11 mouse cellular contexts compared by ENCODE assay signal in genomic region chr11:94130118-94131095, GRCm38 (mm10).
A peak's percentile ranks its signal among the peaks of the same experiment; 100 is the strongest.
DNase-seq lines count a peak whose midpoint lies in the region; ATAC-seq and TF ChIP-seq lines count a peak whose summit lies in the region.
"Had no signal": no experiment of that assay in that cellular context is flagged by ENCODE, and none has a peak within 500 bp of the region (broad histone marks: within the 10 kb centered on the region; RNA-seq: fewer than 3 reads in every experiment).

No protein-coding gene starts in this region.

- intact Hi-C loops in heart, postnatal 10 days (cut with DNase I), result loop anchor here (5.0 kb wide), 1 partner anchor 357 kb away; the partner anchor contains the start of gene Spata20

- no peak for TF ChIP-seq CTCF in cerebellum, adult 2 months (IDR thresholded peaks at IDR 0.05; ENCODE audit: borderline replicate concordance, insufficient read depth, low read depth, low read length)
- TF ChIP-seq CTCF in kidney, postnatal 0 days (IDR thresholded peaks at IDR 0.05; ENCODE audit: low read depth), result no peak

- H3K9me3 ChIP-seq in heart, embryonic 12.5 days (replicated peaks), result no peaks in the 10 kb centered on the region
- no peaks in the 10 kb centered on the region for H3K9me3 ChIP-seq in kidney, postnatal 0 days (replicated peaks; ENCODE audit: low read length)
- no peaks in the 10 kb centered on the region for H3K9me3 ChIP-seq in hindbrain, embryonic 14.5 days (ENCODE audit: control insufficient read depth, low read length)
- H3K9me3 ChIP-seq: G1E; limb, embryonic 13.5 days; lung, embryonic 15.5 days had no signal

- no peak overlapping the region for H3K4me2 ChIP-seq in heart, embryonic 12.5 days
- H3K4me2 ChIP-seq in kidney, postnatal 0 days (ENCODE audit: low read length), result no peak overlapping the region
- H3K4me2 ChIP-seq in hindbrain, embryonic 14.5 days (replicated peaks), result no peak overlapping the region
- H3K4me2 ChIP-seq: limb, embryonic 13.5 days; lung, embryonic 15.5 days had no signal

- no peak for DNase-seq in cerebellum, adult 2 months
- DNase-seq in cerebellum, postnatal 4 days (ENCODE audit: low spot score in 2 of 2), result no peak
- no peak for DNase-seq in heart, postnatal 10 days
- DNase-seq in kidney, postnatal 0 days (ENCODE audit: low spot score), result no peak
- DNase-seq in kidney, postnatal 10 days, result no peak
- no peak for DNase-seq in hindbrain, embryonic 14.5 days (ENCODE audit: low spot score)
- no peak for DNase-seq in thymus, postnatal 10 days (ENCODE audit: low spot score in 2 of 2)

- peaks cover 41% of the 10 kb centered on the region for H3K4me1 ChIP-seq in cerebellum, adult 2 months (ENCODE audit: control insufficient read depth, insufficient read depth, low read length)
- peaks cover 39% of the 10 kb centered on the region for H3K4me1 ChIP-seq in heart, embryonic 12.5 days (replicated peaks)
- peaks cover 11% of the 10 kb centered on the region; the same call in 1 of the 2 replicates for H3K4me1 ChIP-seq in kidney, postnatal 0 days (replicated peaks; ENCODE audit: insufficient read depth, low read length)
- H3K4me1 ChIP-seq in hindbrain, embryonic 14.5 days (replicated peaks; ENCODE audit: control insufficient read depth, insufficient read depth, low read length), result 0 out of 2 replicates have a peak, but pooled peaks cover 8% of the 10 kb centered on the region

- H3K4me3 ChIP-seq in cerebellum, adult 2 months (replicated peaks; ENCODE audit: insufficient read depth, low read depth, low read length), result no peak overlapping the region
- H3K4me3 ChIP-seq in heart, embryonic 12.5 days, result no peak overlapping the region
- no peak overlapping the region for H3K4me3 ChIP-seq in kidney, postnatal 0 days (replicated peaks; ENCODE audit: low read depth, low read length)
- no peak overlapping the region for H3K4me3 ChIP-seq in hindbrain, embryonic 14.5 days (replicated peaks; ENCODE audit: low read length)
- H3K4me3 ChIP-seq: limb, embryonic 13.5 days; lung, embryonic 15.5 days had no signal

- no peak overlapping the region for H3K9ac ChIP-seq in heart, embryonic 12.5 days
- 0 out of 2 replicates have a peak overlapping the region, but pooled peaks have one; percentile 5 for H3K9ac ChIP-seq in kidney, postnatal 0 days (ENCODE audit: low read depth, low read length)
- 0 out of 2 replicates have a peak overlapping the region, but pooled peaks have one; percentile 10 for H3K9ac ChIP-seq in hindbrain, embryonic 14.5 days
- H3K9ac ChIP-seq: limb, embryonic 13.5 days; lung, embryonic 15.5 days had no signal

- H3K36me3 ChIP-seq in heart, embryonic 12.5 days, result peaks cover 6% of the 10 kb centered on the region; the same call in 1 of the 2 replicates
- H3K36me3 ChIP-seq in kidney, postnatal 0 days (ENCODE audit: insufficient read depth, low read length), result no peaks in the 10 kb centered on the region
- H3K36me3 ChIP-seq in hindbrain, embryonic 14.5 days (replicated peaks; ENCODE audit: control insufficient read depth, insufficient read depth), result peaks cover 23% of the 10 kb centered on the region
- H3K36me3 ChIP-seq: lung, embryonic 15.5 days had no signal

- ATAC-seq in heart, embryonic 12.5 days (ENCODE audit: insufficient number of reproducible peaks, low FRiP score), result no peak
- ATAC-seq in kidney, postnatal 0 days (replicated peaks; ENCODE audit: low FRiP score, low read depth), result no peak
- no peak for ATAC-seq in hindbrain, embryonic 14.5 days (ENCODE audit: low FRiP score)

- H3K27ac ChIP-seq in cerebellum, adult 2 months (ENCODE audit: insufficient read depth, low read length), result peak overlapping the region; percentile 84
- peak overlapping the region; percentile 40; the same call in 1 of the 2 replicates for H3K27ac ChIP-seq in heart, embryonic 12.5 days (ENCODE audit: poor library complexity, severe bottlenecking)
- H3K27ac ChIP-seq in kidney, postnatal 0 days, result no peak overlapping the region; the same call in 1 of the 2 replicates
- peak overlapping the region; percentile 26; the same call in 1 of the 2 replicates for H3K27ac ChIP-seq in hindbrain, embryonic 14.5 days
- H3K27ac ChIP-seq: limb, embryonic 13.5 days; lung, embryonic 15.5 days had no signal

- H3K27me3 ChIP-seq in cerebellum, adult 2 months (ENCODE audit: control insufficient read depth, insufficient read depth, low read length), result no peaks in the 10 kb centered on the region
- no peaks in the 10 kb centered on the region for H3K27me3 ChIP-seq in heart, embryonic 12.5 days (replicated peaks)
- no peaks in the 10 kb centered on the region for H3K27me3 ChIP-seq in kidney, postnatal 0 days (ENCODE audit: insufficient read depth, low read length)
- no peaks in the 10 kb centered on the region for H3K27me3 ChIP-seq in hindbrain, embryonic 14.5 days (ENCODE audit: control insufficient read depth, insufficient read depth, low read length)
- H3K27me3 ChIP-seq: limb, embryonic 13.5 days; lung, embryonic 15.5 days had no signal

- TF ChIP-seq POLR2A in cerebellum, adult 2 months (IDR thresholded peaks at IDR 0.05; ENCODE audit: borderline replicate concordance, insufficient read depth, low read length), result no peak

- WGBS in cerebellum, adult 2 months, result 56% methylated on average over 4 of the region's 4 CpGs
- WGBS in heart, embryonic 12.5 days, result 63% methylated on average over 4 of the region's 4 CpGs
- WGBS in kidney, postnatal 0 days, result 55% methylated on average over 4 of the region's 4 CpGs
- 58% methylated on average over 4 of the region's 4 CpGs for WGBS in hindbrain, embryonic 14.5 days
